Mouse (Mus musculus): ENCODE data around the gene Rer1.

GRCm38 (mm10) chr4:155117396-155117978 is 31.3 kb upstream of the Rer1 start:
- TF ChIP-seq POLR2A (IDR thresholded peaks at IDR 0.05; ENCODE audit: extremely low read depth, insufficient read depth, low read length) (no peak), CTCF (IDR thresholded peaks at IDR 0.05; ENCODE audit: extremely low read depth, insufficient read depth, low read length) (no peak)
